Mouse (Mus musculus) heart, postnatal 14 days (tissue): ENCODE data around the gene Fut11. TPM values are rescaled to one million over a fixed set of nuclear protein-coding genes. Genes with fewer than 3 reads are reported as not detected.
A peak's percentile ranks its signal among the peaks of the same experiment; 100 is the strongest.

Experiments used
- DNase-seq, 2 experiments: peaks; one replicate each; pipeline ENCODE4 v3.0.0; 2021 to 2022
- intact Hi-C: fragments of 180-260 bp; cut with DNase I; formaldehyde crosslinking; loops from one replicate; pipeline ENCODE4 v1.15.1; 2025
- microRNA-seq, 2 experiments: library from miRNA; unstranded; fragments of <30 nt; microRNA quantifications; one replicate each; pipeline ENCODE4 v1.2.0; 2021 to 2022
- total RNA-seq, 2 experiments: library from RNA; stranded (reverse); gene quantifications; 2 replicates each; pipeline ENCODE4 v1.2.3; 2021

The Fut11 gene
- total RNA-seq, 2 experiments from 2014 or later = 8.9 to 10.1 TPM

GRCm38 (mm10) chr14:20743614-20744013, 48.8 kb downstream of the Fut11 start:
- intact Hi-C loops = no loop called here
- DNase-seq = peak; percentile 42 to 50

- intact Hi-C loops = no loop called here
- no peak for DNase-seq
Measured at GRCm38 (mm10) chr14:20746935-20747334, 52.2 kb downstream of the Fut11 start.

GRCm38 (mm10) chr14:20748388-20748787, 53.6 kb downstream of the Fut11 start:
- intact Hi-C loops = no loop called here
- no peak for DNase-seq

- intact Hi-C loops = no loop called here
Measured at GRCm38 (mm10) chr14:20749494-20750051, 54.8 kb downstream of the Fut11 start.

GRCm38 (mm10) chr14:20750503-20750902, 55.7 kb downstream of the Fut11 start:
- DNase-seq = no peak
- intact Hi-C loops = no loop called here

More at GRCm38 (mm10) chr14:20749494-20750051, 54.8 kb downstream of the Fut11 start:
- no peak for DNase-seq

Small RNAs within 50 kb of the gene (microRNA-seq; reads per million reads assigned to microRNA genes)
- gene Mir6946 = 0.81 to 1.1 reads per million in 2 experiments

Other genes with a start within 250 kb of the Fut11 start
- gene Cfap70, start 242.7 kb upstream of the Fut11 start, total RNA-seq = under 1 TPM; 0.12 to 0.27 TPM
- 10 to 100 TPM; 50.0 to 61.0 TPM for gene Anxa7, start 214.8 kb upstream of the Fut11 start, total RNA-seq
- gene Mss51, start 198.1 kb upstream of the Fut11 start, total RNA-seq = 1 to 10 TPM in 1 of 2 experiments, under 1 TPM in 1; 0.88 to 1.1 TPM
- 10 to 100 TPM; 64.2 to 64.6 TPM for gene Ppp3cb, start 148.4 kb upstream of the Fut11 start, total RNA-seq
- gene Usp54, start 53.9 kb upstream of the Fut11 start, total RNA-seq = 10 to 100 TPM; 12.6 to 16.6 TPM
- gene Myoz1, start 38.4 kb upstream of the Fut11 start, total RNA-seq = 1 to 10 TPM in 1 of 2 experiments, under 1 TPM in 1; 0.88 to 1.7 TPM
- gene Synpo2l, start 26.6 kb upstream of the Fut11 start, total RNA-seq = 100 to 1,000 TPM in 1 of 2 experiments, 10 to 100 TPM in 1; 94.3 to 117 TPM
- gene Sec24c, start 20.7 kb upstream of the Fut11 start, total RNA-seq = 100 to 1,000 TPM in 1 of 2 experiments, 10 to 100 TPM in 1; 98.8 to 101 TPM
- 100 to 1,000 TPM in 1 of 2 experiments, 10 to 100 TPM in 1; 87.4 to 104 TPM for gene Chchd1, start 8.0 kb downstream of the Fut11 start, total RNA-seq
- gene Zswim8, start 12.6 kb downstream of the Fut11 start, total RNA-seq = 10 to 100 TPM; 56.1 to 63.3 TPM
- gene Ndst2, start 39.6 kb downstream of the Fut11 start, total RNA-seq = 10 to 100 TPM; 13.6 to 15.4 TPM
- 10 to 100 TPM; 40.8 to 42.3 TPM for gene Camk2g, start 99.1 kb downstream of the Fut11 start, total RNA-seq
- 1 to 10 TPM; 5.7 to 6.1 TPM for gene Plau, start 141.7 kb downstream of the Fut11 start, total RNA-seq
- gene Vcl, start 234.4 kb downstream of the Fut11 start, total RNA-seq = 100 to 1,000 TPM; 132 to 149 TPM